Mouse (Mus musculus): ENCODE data around the gene Rgl2.

- TF ChIP-seq CTCF (IDR thresholded peaks at IDR 0.05; ENCODE audit: low read depth, low read length) (no peak), GATA1 (IDR thresholded peaks at IDR 0.05; ENCODE audit: borderline replicate concordance, low read length) (no peak), TAL1 (conservative IDR thresholded peaks at IDR 0.05; ENCODE audit: low read depth, low read length) (no peak), POLR2AphosphoS5 (IDR thresholded peaks at IDR 0.05; ENCODE audit: insufficient replicate concordance, low read depth, low read length) (no peak), GATA2 (IDR thresholded peaks at IDR 0.05; ENCODE audit: borderline replicate concordance, low read depth, low read length) (no peak)
Measured at GRCm38 (mm10) chr17:33962876-33963275, 33.5 kb downstream of the Rgl2 start.

Data from G1E (cell line).